Mouse (Mus musculus) heart, postnatal 0 days (tissue): ENCODE results near the gene Pgp.
A peak's percentile ranks its signal among the peaks of the same experiment; 100 is the strongest.

Experiments used
- CTCF ChIP-seq: IDR thresholded peaks from 2 replicates; pipeline ENCODE4 v1.5.1; 2016; ENCODE audit warnings: antibody characterized with exemption, control low read depth, low read depth
- EP300 ChIP-seq: IDR thresholded peaks from 2 replicates; pipeline ENCODE4 v1.6.1; 2016; ENCODE audit warnings: antibody characterized with exemption, low read depth

DNA sequence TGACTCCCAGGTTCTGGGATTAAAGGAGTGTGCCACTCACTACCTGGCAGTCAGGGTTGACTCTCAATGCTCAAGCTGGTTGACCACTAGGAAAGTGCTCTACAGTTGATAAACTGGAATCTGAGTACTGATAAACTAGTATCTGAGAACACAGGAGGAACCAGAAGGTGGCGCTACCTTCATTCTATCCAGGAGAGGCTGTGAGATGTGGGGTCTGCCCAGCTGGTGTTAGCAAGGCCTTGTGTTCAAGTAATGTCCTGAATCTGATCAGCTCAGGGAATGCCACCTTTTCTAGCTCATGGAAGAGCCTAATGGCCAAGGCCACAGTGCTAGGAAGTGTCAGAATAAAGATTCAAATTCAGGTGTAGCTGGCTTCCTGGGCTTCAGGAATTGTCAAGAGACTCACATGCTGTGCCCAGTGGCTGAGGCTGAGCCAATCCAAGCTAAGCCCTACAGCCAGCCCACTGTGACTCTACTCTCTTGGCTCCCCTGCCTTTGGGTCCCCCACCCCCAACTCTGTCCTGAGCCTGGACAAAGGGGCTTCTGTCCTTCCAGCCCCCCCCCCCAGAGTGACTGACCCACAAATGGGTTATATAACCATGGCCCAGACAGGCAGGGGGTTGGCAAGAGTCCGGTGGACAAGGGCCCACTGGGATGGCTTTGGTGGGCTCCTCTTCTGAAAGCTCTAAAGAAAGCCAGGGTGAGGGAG lies 24.6 kb downstream of the Pgp start:
- no peak for TF ChIP-seq EP300
- peak; percentile 61 for TF ChIP-seq CTCF
